8 mouse cellular contexts compared by ENCODE assay signal in genomic region chr7:141192776-141193347, GRCm38 (mm10). TPM values are rescaled to one million over a fixed set of nuclear protein-coding genes. Genes with fewer than 3 reads are reported as not detected.
DNase-seq lines count a peak whose midpoint lies in the region; ATAC-seq and TF ChIP-seq lines count a peak whose summit lies in the region.

No protein-coding gene starts in this region.

- 28% methylated on average over 12 of the region's 12 CpGs for WGBS in kidney, embryonic 15.5 days
- WGBS in intestine, embryonic 15.5 days = 26% methylated on average over 12 of the region's 12 CpGs

- no peak for TF ChIP-seq CTCF in cortical plate, adult 2 months (IDR thresholded peaks at IDR 0.05; ENCODE audit: extremely low read depth, insufficient read depth, low read length)

- H3K27ac ChIP-seq in kidney, embryonic 15.5 days = peak overlapping the region; percentile 88
- peak overlapping the region; percentile 63; the same call in 1 of the 2 replicates for H3K27ac ChIP-seq in cortical plate, adult 2 months (ENCODE audit: insufficient read depth, low read length)
- H3K27ac ChIP-seq in intestine, embryonic 15.5 days = peak overlapping the region; percentile 81; the same call in 1 of the 2 replicates

- peak overlapping the region; percentile 98 for H3K9ac ChIP-seq in kidney, embryonic 15.5 days
- peak overlapping the region; percentile 97 for H3K9ac ChIP-seq in intestine, embryonic 15.5 days

- no peak for ATAC-seq in kidney, embryonic 15.5 days (replicated peaks; ENCODE audit: low FRiP score)
- ATAC-seq in intestine, embryonic 15.5 days = no peak
- ATAC-seq in megakaryocyte progenitor cell, adult 5-6 weeks (replicated peaks; ENCODE audit: poor library complexity) = 0 out of 2 replicates have a peak, but pooled peaks have one; percentile 9

- H3K9me3 ChIP-seq in kidney, embryonic 15.5 days (replicated peaks) = no peaks in the 10 kb centered on the region
- H3K9me3 ChIP-seq in intestine, embryonic 15.5 days = no peaks in the 10 kb centered on the region

- peaks cover 32% of the 10 kb centered on the region for H3K4me1 ChIP-seq in kidney, embryonic 15.5 days
- 0 out of 2 replicates have a peak, but pooled peaks cover 2% of the 10 kb centered on the region for H3K4me1 ChIP-seq in cortical plate, adult 2 months (ENCODE audit: control insufficient read depth, insufficient read depth, low read length)
- peaks cover 17% of the 10 kb centered on the region for H3K4me1 ChIP-seq in intestine, embryonic 15.5 days (replicated peaks)

- no peak for DNase-seq in kidney, postnatal 25 days
- no peak for DNase-seq in adrenal gland, postnatal 36 days
- no peak for DNase-seq in thymus, postnatal 25 days
- no peak for DNase-seq in Muller cell, postnatal 12 days (ENCODE audit: inconsistent ontology term)

- no peak for TF ChIP-seq POLR2A in cortical plate, adult 2 months (IDR thresholded peaks at IDR 0.05; ENCODE audit: extremely low read depth, insufficient read depth, low read length)

- peak overlapping the region; percentile 94 for H3K4me2 ChIP-seq in kidney, embryonic 15.5 days
- peak overlapping the region; percentile 90 for H3K4me2 ChIP-seq in intestine, embryonic 15.5 days (replicated peaks)

- H3K27me3 ChIP-seq in kidney, embryonic 15.5 days = no peaks in the 10 kb centered on the region
- H3K27me3 ChIP-seq in intestine, embryonic 15.5 days (replicated peaks) = no peaks in the 10 kb centered on the region

- peaks cover 35% of the 10 kb centered on the region for H3K36me3 ChIP-seq in kidney, embryonic 15.5 days
- peaks cover 18% of the 10 kb centered on the region for H3K36me3 ChIP-seq in intestine, embryonic 15.5 days

- H3K4me3 ChIP-seq in kidney, embryonic 15.5 days (replicated peaks) = peak overlapping the region; percentile 95
- peak overlapping the region; percentile 40 for H3K4me3 ChIP-seq in cortical plate, adult 2 months (ENCODE audit: insufficient read depth, low read length)
- peak overlapping the region; percentile 94 for H3K4me3 ChIP-seq in intestine, embryonic 15.5 days (replicated peaks)

RNA-seq across cellular contexts. Expression of gene Hras, which starts 0.9 kb away (rescaled TPM):
- polyA plus RNA-seq in kidney, embryonic 15.5 days (2015; fragmentation: Nextera tagmentation; extraction: Ambion mirVana) = 92.1 and 98.0 TPM in 2 replicates
- 256 and 265 TPM in 2 replicates for polyA plus RNA-seq in cortical plate, adult 2 months (2012; rRNA removed)
- 92.9 and 107 TPM in 2 replicates for polyA plus RNA-seq in intestine, embryonic 15.5 days (2015; fragmentation: Nextera tagmentation; extraction: Ambion mirVana)
- total RNA-seq in megakaryocyte progenitor cell, adult 5-6 weeks (2015) = 30.5 and 40.6 TPM in 2 replicates
- total RNA-seq in megakaryocyte progenitor cell, adult 5-6 weeks (2017) = 19.9 and 23.7 TPM in 2 replicates
- 10 to 100 TPM; 89.1 to 93.9 TPM for total RNA-seq in adrenal gland, postnatal 36 days (2021)

RNA-seq across cellular contexts. Expression of gene Lrrc56, which starts 1.1 kb away (rescaled TPM):
- polyA plus RNA-seq in kidney, embryonic 15.5 days (2015; fragmentation: Nextera tagmentation; extraction: Ambion mirVana) = 10.3 and 13.9 TPM in 2 replicates
- 5.4 and 5.8 TPM in 2 replicates for polyA plus RNA-seq in cortical plate, adult 2 months (2012; rRNA removed)
- polyA plus RNA-seq in intestine, embryonic 15.5 days (2015; fragmentation: Nextera tagmentation; extraction: Ambion mirVana) = 5.1 and 5.4 TPM in 2 replicates
- 0.39 and 0.84 TPM in 2 replicates for total RNA-seq in megakaryocyte progenitor cell, adult 5-6 weeks (2015)
- 0.50 and 3.4 TPM in 2 replicates for total RNA-seq in megakaryocyte progenitor cell, adult 5-6 weeks (2017)
- 1 to 10 TPM; 4.7 to 8.8 TPM for total RNA-seq in adrenal gland, postnatal 36 days (2021)

RNA-seq across cellular contexts. Expression of gene Rnh1, which starts 20.2 kb away (rescaled TPM):
- polyA plus RNA-seq in kidney, embryonic 15.5 days (2015; fragmentation: Nextera tagmentation; extraction: Ambion mirVana) = 115 and 122 TPM in 2 replicates
- 38.6 and 38.8 TPM in 2 replicates for polyA plus RNA-seq in cortical plate, adult 2 months (2012; rRNA removed)
- polyA plus RNA-seq in intestine, embryonic 15.5 days (2015; fragmentation: Nextera tagmentation; extraction: Ambion mirVana) = 123 and 155 TPM in 2 replicates
- total RNA-seq in megakaryocyte progenitor cell, adult 5-6 weeks (2015) = 36.0 and 41.3 TPM in 2 replicates
- 43.4 and 57.6 TPM in 2 replicates for total RNA-seq in megakaryocyte progenitor cell, adult 5-6 weeks (2017)
- 100 to 1,000 TPM; 265 to 371 TPM for total RNA-seq in adrenal gland, postnatal 36 days (2021)

RNA-seq across cellular contexts. Expression of gene Lmntd2, which starts 21.0 kb away (rescaled TPM):
- polyA plus RNA-seq in kidney, embryonic 15.5 days (2015; fragmentation: Nextera tagmentation; extraction: Ambion mirVana) = 3.4 and 3.5 TPM in 2 replicates
- 0.17 and 0.27 TPM in 2 replicates for polyA plus RNA-seq in cortical plate, adult 2 months (2012; rRNA removed)
- polyA plus RNA-seq in intestine, embryonic 15.5 days (2015; fragmentation: Nextera tagmentation; extraction: Ambion mirVana) = 3.5 and 3.6 TPM in 2 replicates
- total RNA-seq in megakaryocyte progenitor cell, adult 5-6 weeks (2015) = 0.20 and 0.89 TPM in 2 replicates
- total RNA-seq in megakaryocyte progenitor cell, adult 5-6 weeks (2017) = 0.10 TPM in 1 of 2 replicates, not detected in the other
- under 1 TPM; 0.13 TPM for total RNA-seq in adrenal gland, postnatal 36 days (2021)

RNA-seq across cellular contexts. Expression of gene Rassf7, which starts 22.8 kb away (rescaled TPM):
- polyA plus RNA-seq in kidney, embryonic 15.5 days (2015; fragmentation: Nextera tagmentation; extraction: Ambion mirVana) = 57.5 and 66.9 TPM in 2 replicates
- polyA plus RNA-seq in cortical plate, adult 2 months (2012; rRNA removed) = 1.5 and 2.2 TPM in 2 replicates
- 63.7 and 70.0 TPM in 2 replicates for polyA plus RNA-seq in intestine, embryonic 15.5 days (2015; fragmentation: Nextera tagmentation; extraction: Ambion mirVana)
- 3.2 and 4.3 TPM in 2 replicates for total RNA-seq in megakaryocyte progenitor cell, adult 5-6 weeks (2015)
- 2.2 and 6.6 TPM in 2 replicates for total RNA-seq in megakaryocyte progenitor cell, adult 5-6 weeks (2017)
- 1 to 10 TPM; 3.6 to 4.1 TPM for total RNA-seq in adrenal gland, postnatal 36 days (2021)

Comparison
In these comparisons a context has a peak if more than half of its experiments do, and no peak if none do; other contexts are left out.
1. H3K4me3 ChIP-seq: peak in every context shown above with its lines; median percentile 95 in kidney, embryonic 15.5 days; 94 in intestine, embryonic 15.5 days; 40 in cortical plate, adult 2 months.